Mouse (Mus musculus): ENCODE results near the gene Zfp963. TPM values are rescaled to one million over a fixed set of nuclear protein-coding genes. Genes with fewer than 3 reads are reported as not detected.

Gene Zfp963
- polyA plus RNA-seq, 1 experiment from 2014 or later, result 10.1 TPM

- no peaks in the 10 kb centered on the region for H3K27me3 ChIP-seq
- WGBS, result 87% methylated on average over 5 of the region's 5 CpGs
- H3K9me3 ChIP-seq, result no peaks in the 10 kb centered on the region
- no peak overlapping the region for H3K4me2 ChIP-seq
- H3K4me1 ChIP-seq (replicated peaks), result peaks cover 31% of the 10 kb centered on the region
- no peak overlapping the region for H3K27ac ChIP-seq (replicated peaks)
- ATAC-seq (ENCODE audit: low read depth), result no peak
- H3K9ac ChIP-seq, result no peak overlapping the region
- H3K4me3 ChIP-seq, result no peak overlapping the region
- H3K36me3 ChIP-seq, result peaks cover 9% of the 10 kb centered on the region
Observed at GRCm38 (mm10) chr8:69789105-69789504, 39.3 kb upstream of the Zfp963 start.

GRCm38 (mm10) chr8:69777111-69777510, 27.3 kb upstream of the Zfp963 start:
- no peak for ATAC-seq (ENCODE audit: low read depth)
- peaks cover 24% of the 10 kb centered on the region for H3K4me1 ChIP-seq (replicated peaks)
- H3K27ac ChIP-seq (replicated peaks), result no peak overlapping the region
- H3K9ac ChIP-seq, result no peak overlapping the region
- no peaks in the 10 kb centered on the region for H3K36me3 ChIP-seq
- no peaks in the 10 kb centered on the region for H3K9me3 ChIP-seq
- 71% methylated on average over 10 of the region's 12 CpGs for WGBS
- H3K27me3 ChIP-seq, result no peaks in the 10 kb centered on the region
- no peak overlapping the region for H3K4me2 ChIP-seq
- H3K4me3 ChIP-seq, result no peak overlapping the region

- Histone ChIP-seq H3K9me3 (no peaks in the 10 kb centered on the region), H3K36me3 (no peaks in the 10 kb centered on the region), H3K4me2 (peak overlapping the region; percentile 47), H3K4me1 (replicated peaks) (peaks cover 35% of the 10 kb centered on the region), H3K4me3 (peak overlapping the region; percentile 72), H3K27ac (replicated peaks) (peak overlapping the region; percentile 99), H3K27me3 (no peaks in the 10 kb centered on the region), H3K9ac (peak overlapping the region; percentile 56; the same call in 1 of the 2 replicates)
- peak; percentile 38; the same call in 1 of the 2 replicates for ATAC-seq (ENCODE audit: low read depth)
- WGBS, result 58% methylated on average over 2 of the region's 2 CpGs
Observed at GRCm38 (mm10) chr8:69775149-69775534, 25.4 kb upstream of the Zfp963 start.

- Histone ChIP-seq H3K4me3 (peak within 1 kb of the TSS; percentile 72), H3K27ac (replicated peaks) (peak within 1 kb of the TSS; percentile 99), H3K27me3 (no peaks in the 10 kb centered on the region), H3K36me3 (peaks cover 2% of the 10 kb centered on the region; the same call in 1 of the 2 replicates), H3K9ac (peak within 1 kb of the TSS; percentile 91), H3K4me1 (replicated peaks) (peaks cover 35% of the 10 kb centered on the region), H3K4me2 (peak within 1 kb of the TSS; percentile 78), H3K9me3 (no peaks in the 10 kb centered on the region)
- under 1% methylated on average over 41 of the region's 41 CpGs for WGBS
- ATAC-seq (ENCODE audit: low read depth), result peak; percentile 99
Observed at GRCm38 (mm10) chr8:69774503-69775148, 24.9 kb upstream of the Zfp963 start, which contains the start of gene Gm20422. Gene Gm20422 (minus strand): TSS chr8:69774886.

GRCm38 (mm10) chr8:69772106-69772505, 22.3 kb upstream of the Zfp963 start:
- Histone ChIP-seq H3K9ac (peak overlapping the region; percentile 31; the same call in 1 of the 2 replicates), H3K4me2 (peak overlapping the region; percentile 15)
- WGBS, result 89% methylated on average over 2 of the region's 2 CpGs

GRCm38 (mm10) chr8:69771221-69771620, 21.5 kb upstream of the Zfp963 start:
- Histone ChIP-seq H3K4me1 (replicated peaks) (peaks cover 35% of the 10 kb centered on the region), H3K4me2 (no peak overlapping the region), H3K4me3 (no peak overlapping the region), H3K36me3 (peaks cover 36% of the 10 kb centered on the region), H3K9me3 (peaks cover 4% of the 10 kb centered on the region), H3K27ac (replicated peaks) (no peak overlapping the region), H3K27me3 (no peaks in the 10 kb centered on the region), H3K9ac (no peak overlapping the region)
- 89% methylated on average over 9 of the region's 9 CpGs for WGBS
- ATAC-seq (ENCODE audit: low read depth), result no peak

More at GRCm38 (mm10) chr8:69772106-69772505, 22.3 kb upstream of the Zfp963 start:
- Histone ChIP-seq H3K36me3 (peaks cover 27% of the 10 kb centered on the region), H3K27ac (replicated peaks) (no peak overlapping the region), H3K4me3 (no peak overlapping the region), H3K9me3 (no peaks in the 10 kb centered on the region), H3K27me3 (no peaks in the 10 kb centered on the region), H3K4me1 (replicated peaks) (peaks cover 35% of the 10 kb centered on the region)
- ATAC-seq (ENCODE audit: low read depth), result no peak

GRCm38 (mm10) chr8:69761814-69762445, 12.2 kb upstream of the Zfp963 start:
- H3K4me1 ChIP-seq (replicated peaks), result no peaks in the 10 kb centered on the region
- H3K9me3 ChIP-seq, result peaks cover 11% of the 10 kb centered on the region
- ATAC-seq (ENCODE audit: low read depth), result no peak
- H3K9ac ChIP-seq, result no peak overlapping the region
- no peak overlapping the region for H3K4me3 ChIP-seq
- H3K27ac ChIP-seq (replicated peaks), result no peak overlapping the region
- H3K4me2 ChIP-seq, result no peak overlapping the region
- peaks cover 77% of the 10 kb centered on the region for H3K36me3 ChIP-seq
- WGBS, result 88% methylated on average over 4 of the region's 4 CpGs
- H3K27me3 ChIP-seq, result no peaks in the 10 kb centered on the region

GRCm38 (mm10) chr8:69758316-69758715, 8.5 kb upstream of the Zfp963 start:
- H3K27me3 ChIP-seq, result no peaks in the 10 kb centered on the region
- no peak overlapping the region for H3K9ac ChIP-seq
- H3K4me3 ChIP-seq, result no peak overlapping the region
- no peaks in the 10 kb centered on the region for H3K4me1 ChIP-seq (replicated peaks)
- peaks cover 53% of the 10 kb centered on the region for H3K36me3 ChIP-seq
- no peak for ATAC-seq (ENCODE audit: low read depth)
- H3K9me3 ChIP-seq, result no peaks in the 10 kb centered on the region
- H3K27ac ChIP-seq (replicated peaks), result no peak overlapping the region
- H3K4me2 ChIP-seq, result no peak overlapping the region
- 95% methylated on average over 5 of the region's 5 CpGs for WGBS

- Histone ChIP-seq H3K4me2 (no peak overlapping the region), H3K9ac (no peak overlapping the region), H3K27me3 (no peaks in the 10 kb centered on the region), H3K4me3 (no peak overlapping the region), H3K9me3 (no peaks in the 10 kb centered on the region), H3K4me1 (replicated peaks) (peaks cover 18% of the 10 kb centered on the region), H3K27ac (replicated peaks) (no peak overlapping the region), H3K36me3 (peaks cover 13% of the 10 kb centered on the region)
- ATAC-seq (ENCODE audit: low read depth), result no peak
- WGBS, result 97% methylated on average over 2 of the region's 2 CpGs
Observed at GRCm38 (mm10) chr8:69752437-69752836, 2.7 kb upstream of the Zfp963 start.

- Histone ChIP-seq H3K4me1 (replicated peaks) (no peaks in the 10 kb centered on the region), H3K27me3 (no peaks in the 10 kb centered on the region), H3K4me2 (no peak overlapping the region), H3K4me3 (no peak overlapping the region), H3K27ac (replicated peaks) (no peak overlapping the region), H3K9ac (no peak overlapping the region), H3K36me3 (peaks cover 27% of the 10 kb centered on the region), H3K9me3 (no peaks in the 10 kb centered on the region)
- 80% methylated on average over 2 of the region's 2 CpGs for WGBS
- ATAC-seq (ENCODE audit: low read depth), result no peak
Observed at GRCm38 (mm10) chr8:69741231-69741630, 8.5 kb downstream of the Zfp963 start.

- Histone ChIP-seq H3K36me3 (peaks cover 27% of the 10 kb centered on the region), H3K27ac (replicated peaks) (no peak overlapping the region), H3K27me3 (no peaks in the 10 kb centered on the region), H3K4me1 (replicated peaks) (no peaks in the 10 kb centered on the region), H3K9ac (no peak overlapping the region), H3K4me2 (no peak overlapping the region), H3K4me3 (no peak overlapping the region), H3K9me3 (no peaks in the 10 kb centered on the region)
- no peak for ATAC-seq (ENCODE audit: low read depth)
- 92% methylated on average over 6 of the region's 6 CpGs for WGBS
Observed at GRCm38 (mm10) chr8:69740763-69741162, 9.0 kb downstream of the Zfp963 start.

GRCm38 (mm10) chr8:69735495-69735894, 14.3 kb downstream of the Zfp963 start:
- no peak for ATAC-seq (ENCODE audit: low read depth)
- Histone ChIP-seq H3K4me2 (no peak overlapping the region), H3K27ac (replicated peaks) (no peak overlapping the region), H3K9ac (no peak overlapping the region), H3K9me3 (no peaks in the 10 kb centered on the region), H3K36me3 (0 out of 2 replicates have a peak, but pooled peaks cover 6% of the 10 kb centered on the region), H3K4me1 (replicated peaks) (no peaks in the 10 kb centered on the region), H3K4me3 (no peak overlapping the region), H3K27me3 (no peaks in the 10 kb centered on the region)
- WGBS, result 95% methylated on average over 1 of the region's 1 CpGs
